Mouse (Mus musculus) heart, postnatal 0 days (tissue): ENCODE results near the gene Ldlr. TPM values are rescaled to one million over a fixed set of nuclear protein-coding genes. Genes with fewer than 3 reads are reported as not detected.
A peak's percentile ranks its signal among the peaks of the same experiment; 100 is the strongest.

ENCODE experiments used
- ATAC-seq: fragments of 200-750 bp; cut with Nextera tagmentation; 2 replicates; pipeline ENCODE4 v1.8.0; 2017; ENCODE audit warnings: low read depth, moderate number of reproducible peaks, moderate library complexity; ENCODE audit not compliant: insufficient read depth
- DNase-seq: peaks from one replicate; pipeline ENCODE4 v3.0.0-alpha.2; 2016; ENCODE audit warnings: low spot score
- H3K27ac ChIP-seq: fragments of 300-500 bp; sonication (generic); 2 replicates; pipeline ENCODE4 v1.5.1; 2014; ENCODE audit warnings: low read depth, mild to moderate bottlenecking
- H3K27me3 ChIP-seq: fragments of 300-500 bp; sonication (generic); 2 replicates; pipeline ENCODE4 v1.6.1; 2014; ENCODE audit warnings: low read length, mixed read lengths; ENCODE audit not compliant: control insufficient read depth, insufficient read depth
- H3K36me3 ChIP-seq: fragments of 300-500 bp; sonication (generic); replicated peaks from 2 replicates; pipeline ENCODE4 v1.6.1; 2014; ENCODE audit warnings: low read length, mixed read lengths; ENCODE audit not compliant: control insufficient read depth, insufficient read depth
- H3K4me1 ChIP-seq: fragments of 300-500 bp; sonication (generic); 2 replicates; pipeline ENCODE4 v1.6.1; 2014; ENCODE audit warnings: antibody characterized with exemption; ENCODE audit not compliant: control insufficient read depth, insufficient read depth
- H3K4me2 ChIP-seq: fragments of 300-500 bp; sonication (generic); 2 replicates; pipeline ENCODE4 v1.6.1; 2014; ENCODE audit warnings: low read depth, mild to moderate bottlenecking, low read length, moderate library complexity
- H3K4me3 ChIP-seq: fragments of 300-500 bp; sonication (generic); 2 replicates; pipeline ENCODE4 v1.5.1; 2014; ENCODE audit warnings: low read depth, low read length
- H3K9ac ChIP-seq: fragments of 300-500 bp; sonication (generic); replicated peaks from 2 replicates; pipeline ENCODE4 v1.6.1; 2014; ENCODE audit warnings: low read depth, low read length, mixed read lengths
- H3K9me3 ChIP-seq: fragments of 300-500 bp; sonication (generic); replicated peaks from 2 replicates; pipeline ENCODE4 v1.6.1; 2016; ENCODE audit warnings: low read length; ENCODE audit not compliant: control insufficient read depth
- CTCF ChIP-seq: IDR thresholded peaks from 2 replicates; pipeline ENCODE4 v1.5.1; 2016; ENCODE audit warnings: antibody characterized with exemption, control low read depth, low read depth
- EP300 ChIP-seq: IDR thresholded peaks from 2 replicates; pipeline ENCODE4 v1.6.1; 2016; ENCODE audit warnings: antibody characterized with exemption, low read depth
- WGBS: fragments of 180-500 bp; shearing (Covaris S2); extraction: QIAGEN DNeasy Blood & Tissue Kit; methylation state at CpG from one replicate; pipeline ENCODE4 v1.1.7; 2014; 5-methylcytosine and 5-hydroxymethylcytosine counted together
- polyA plus RNA-seq: library from polyadenylated mRNA; unstranded; fragments of >200 nt; fragmentation: Nextera tagmentation; extraction: Ambion mirVana; gene quantifications from 2 replicates; pipeline ENCODE4 v1.2.1, GENCODE M21; 2015
- total RNA-seq: library from RNA; depleted of rRNA; stranded (reverse); fragments of >200 nt; gene quantifications from 2 replicates; pipeline ENCODE4 v1.2.3, GENCODE M21; 2014; ENCODE audit warnings: low replicate concordance; rRNA removed

Gene Ldlr
- total and polyA plus RNA-seq, 2 experiments from 2014 or later, result 10.9 to 36.8 TPM

DNA sequence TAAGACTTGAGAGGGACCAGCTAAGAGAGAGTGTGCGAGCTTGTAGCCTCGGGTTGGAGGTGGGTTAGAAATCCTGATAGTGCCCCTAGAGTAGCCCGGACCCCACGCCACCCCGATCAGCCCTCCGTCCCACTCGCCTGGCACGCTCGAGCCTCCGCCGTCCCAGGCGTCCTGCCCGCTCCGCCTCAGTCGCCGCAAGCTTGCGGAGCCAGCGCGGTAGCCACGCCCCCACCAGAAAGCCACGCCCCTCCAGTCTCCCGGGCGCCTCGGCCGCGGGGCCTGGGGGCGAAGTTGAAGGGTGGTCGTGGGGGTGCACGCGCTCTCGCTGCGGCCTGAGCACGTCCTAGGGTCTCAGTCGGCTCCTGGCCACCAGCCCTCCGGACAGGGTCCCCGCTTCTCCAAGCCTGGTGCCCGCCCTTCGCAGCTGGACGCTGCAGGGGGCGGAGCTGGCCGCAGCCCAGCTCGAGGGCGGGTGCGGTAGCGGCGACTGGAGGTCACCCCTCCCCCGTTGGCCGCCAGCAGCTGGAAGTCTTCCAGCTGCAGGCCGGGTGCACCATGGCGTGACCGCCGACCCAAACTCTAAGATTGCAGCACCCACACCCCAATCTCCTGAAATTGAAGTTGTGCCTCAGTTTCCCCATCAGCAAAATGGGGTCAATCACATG, 75.2 kb downstream of the Ldlr start, which contains the start of gene Kank2:
Gene Kank2, minus strand, starts transcription at position 400 of the 665 bp plus-strand sequence.
- DNase-seq, result peak; percentile 73
- TF ChIP-seq CTCF (no peak), EP300 (peak; percentile 89; the same call in 1 of the 2 replicates)
- Histone ChIP-seq H3K4me3 (peak within 1 kb of the TSS; percentile 87), H3K4me1 (peaks cover 19% of the 10 kb centered on the region), H3K36me3 (peaks cover 21% of the 10 kb centered on the region), H3K9me3 (no peaks in the 10 kb centered on the region), H3K4me2 (peak within 1 kb of the TSS; percentile 66), H3K9ac (peak within 1 kb of the TSS; percentile 93), H3K27ac (peak within 1 kb of the TSS; percentile 94), H3K27me3 (no peaks in the 10 kb centered on the region)
- WGBS, result under 1% methylated on average over 43 of the region's 52 CpGs
- peak; percentile 86 for ATAC-seq

DNA sequence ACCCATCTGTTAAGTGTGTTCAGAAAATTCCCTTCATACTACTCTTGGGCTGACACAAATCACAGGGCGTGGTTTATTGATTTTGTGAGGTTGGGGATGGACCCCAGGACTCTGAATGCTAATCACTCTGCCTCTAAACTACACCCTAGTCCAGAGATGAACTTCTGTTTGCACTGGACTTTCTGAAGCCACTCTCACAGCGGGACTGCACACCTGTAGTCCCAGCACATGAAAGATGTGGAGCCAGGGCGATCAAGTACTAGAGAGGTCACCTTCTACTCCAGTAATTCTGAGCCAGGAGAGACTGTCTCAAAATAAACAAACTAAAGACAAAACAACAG, 75.7 kb downstream of the Ldlr start:
- H3K27ac ChIP-seq, result peak overlapping the region; percentile 94
- H3K9me3 ChIP-seq, result no peaks in the 10 kb centered on the region
- H3K9ac ChIP-seq, result no peak overlapping the region; the same call in 1 of the 2 replicates
- no peak for TF ChIP-seq EP300
- TF ChIP-seq CTCF, result no peak
- peak overlapping the region; percentile 66 for H3K4me2 ChIP-seq
- DNase-seq (no peak), ATAC-seq (no peak)
- no peaks in the 10 kb centered on the region for H3K27me3 ChIP-seq
- peaks cover 19% of the 10 kb centered on the region for H3K4me1 ChIP-seq
- peak overlapping the region; percentile 87 for H3K4me3 ChIP-seq
- 54% methylated on average over 3 of the region's 3 CpGs for WGBS
- H3K36me3 ChIP-seq, result peaks cover 16% of the 10 kb centered on the region

Other genes starting within 250 kb of the Ldlr start
- 70.5 and 99.3 TPM in 2 replicates for gene Tmed1, start 213.2 kb upstream of the Ldlr start, total RNA-seq
- gene Tmed1, start 213.2 kb upstream of the Ldlr start, polyA plus RNA-seq, result 83.7 and 89.1 TPM in 2 replicates
- 0.15 and 3.3 TPM in 2 replicates for gene AB124611, start 197.3 kb upstream of the Ldlr start, total RNA-seq
- gene AB124611, start 197.3 kb upstream of the Ldlr start, polyA plus RNA-seq, result 1.00 and 1.6 TPM in 2 replicates
- 49.5 and 78.3 TPM in 2 replicates for gene Carm1, start 176.6 kb upstream of the Ldlr start, total RNA-seq
- gene Carm1, start 176.6 kb upstream of the Ldlr start, polyA plus RNA-seq, result 11.3 and 12.7 TPM in 2 replicates
- 33.4 and 44.6 TPM in 2 replicates for gene Timm29, start 130.8 kb upstream of the Ldlr start, total RNA-seq
- 23.2 and 23.7 TPM in 2 replicates for gene Timm29, start 130.8 kb upstream of the Ldlr start, polyA plus RNA-seq
- 12.3 and 17.6 TPM in 2 replicates for gene Yipf2, start 130.7 kb upstream of the Ldlr start, total RNA-seq
- gene Yipf2, start 130.7 kb upstream of the Ldlr start, polyA plus RNA-seq, result 9.1 and 11.9 TPM in 2 replicates
- 55.9 and 66.0 TPM in 2 replicates for gene Smarca4, start 107.3 kb upstream of the Ldlr start, total RNA-seq
- 22.2 and 22.9 TPM in 2 replicates for gene Smarca4, start 107.3 kb upstream of the Ldlr start, polyA plus RNA-seq
- gene Spc24, start 36.8 kb downstream of the Ldlr start, total RNA-seq, result 22.3 and 76.0 TPM in 2 replicates
- 35.2 and 40.3 TPM in 2 replicates for gene Spc24, start 36.8 kb downstream of the Ldlr start, polyA plus RNA-seq
- 78.5 and 92.4 TPM in 2 replicates for gene Kank2, start 75.3 kb downstream of the Ldlr start, total RNA-seq
- 10.3 and 10.9 TPM in 2 replicates for gene Kank2, start 75.3 kb downstream of the Ldlr start, polyA plus RNA-seq
- not detected in 2 replicates for gene Angptl8, start 112.0 kb downstream of the Ldlr start, total RNA-seq
- gene Angptl8, start 112.0 kb downstream of the Ldlr start, polyA plus RNA-seq, result 0.55 and 0.69 TPM in 2 replicates
- gene Dock6, start 129.2 kb downstream of the Ldlr start, total RNA-seq, result 38.5 and 65.3 TPM in 2 replicates
- gene Dock6, start 129.2 kb downstream of the Ldlr start, polyA plus RNA-seq, result 19.1 and 22.7 TPM in 2 replicates
- 8.9 and 11.2 TPM in 2 replicates for gene Rab3d, start 194.7 kb downstream of the Ldlr start, total RNA-seq
- 7.7 and 7.9 TPM in 2 replicates for gene Rab3d, start 194.7 kb downstream of the Ldlr start, polyA plus RNA-seq
- 0.88 TPM in 1 of 2 replicates, not detected in the other for gene Ccdc159, start 204.0 kb downstream of the Ldlr start, total RNA-seq
- 0.77 and 0.97 TPM in 2 replicates for gene Ccdc159, start 204.0 kb downstream of the Ldlr start, polyA plus RNA-seq
- gene Tmem205, start 204.1 kb downstream of the Ldlr start, total RNA-seq, result 52.6 and 53.9 TPM in 2 replicates
- 44.8 and 47.2 TPM in 2 replicates for gene Tmem205, start 204.1 kb downstream of the Ldlr start, polyA plus RNA-seq
- gene Plppr2, start 213.6 kb downstream of the Ldlr start, total RNA-seq, result 2.6 and 6.4 TPM in 2 replicates
- gene Plppr2, start 213.6 kb downstream of the Ldlr start, polyA plus RNA-seq, result 0.86 and 1.4 TPM in 2 replicates
- gene Swsap1, start 232.3 kb downstream of the Ldlr start, total RNA-seq, result 14.3 and 19.5 TPM in 2 replicates
- 4.6 and 5.1 TPM in 2 replicates for gene Swsap1, start 232.3 kb downstream of the Ldlr start, polyA plus RNA-seq
- gene Epor, start 240.0 kb downstream of the Ldlr start, total RNA-seq, result 0.27 and 2.8 TPM in 2 replicates
- gene Epor, start 240.0 kb downstream of the Ldlr start, polyA plus RNA-seq, result 2.6 and 3.4 TPM in 2 replicates